Mouse (Mus musculus): Measurements from ENCODE around the gene Hs6st1. TPM values are rescaled to one million over a fixed set of nuclear protein-coding genes. Genes with fewer than 3 reads are reported as not detected.
"Not testable (repeated sequence)": the region's sequence is repeated elsewhere in the genome, so short reads cannot be mapped to it uniquely, and the experiment has no call there.

Hs6st1 gene
- 10 to 100 TPM; 23.0 to 23.1 TPM for total RNA-seq (2021)

DNA sequence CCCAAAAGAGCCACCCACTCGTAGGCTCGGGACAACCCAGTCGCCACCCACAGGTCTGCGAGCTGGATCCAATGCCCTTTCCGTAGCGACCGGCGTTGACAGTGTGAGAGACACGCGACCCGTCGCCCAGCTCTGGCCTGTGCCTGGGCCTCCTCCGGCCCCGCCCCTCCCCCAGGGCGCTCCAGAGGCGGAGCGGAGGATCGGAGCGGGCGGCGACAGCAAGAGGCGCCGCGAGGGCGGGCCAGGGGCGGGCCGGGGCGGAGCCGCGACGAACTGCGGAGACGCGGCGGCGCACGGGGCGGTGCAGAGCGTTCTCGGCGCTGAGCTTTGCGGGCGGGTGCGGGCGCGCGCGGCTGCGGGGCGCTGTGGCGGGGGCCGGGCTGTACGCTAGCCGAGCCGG is at the start of gene Hs6st1:
Hs6st1 (plus strand) TSS at position 325 of the 400 bp plus-strand sequence.
- intact Hi-C loops (cut with DNase I) = loop anchor here (2.0 to 10.0 kb wide), 3 partner anchors 67 to 343 kb away; no protein-coding TSS in a partner anchor
- peak; percentile 88 for DNase-seq (ENCODE audit: low spot score)

DNA sequence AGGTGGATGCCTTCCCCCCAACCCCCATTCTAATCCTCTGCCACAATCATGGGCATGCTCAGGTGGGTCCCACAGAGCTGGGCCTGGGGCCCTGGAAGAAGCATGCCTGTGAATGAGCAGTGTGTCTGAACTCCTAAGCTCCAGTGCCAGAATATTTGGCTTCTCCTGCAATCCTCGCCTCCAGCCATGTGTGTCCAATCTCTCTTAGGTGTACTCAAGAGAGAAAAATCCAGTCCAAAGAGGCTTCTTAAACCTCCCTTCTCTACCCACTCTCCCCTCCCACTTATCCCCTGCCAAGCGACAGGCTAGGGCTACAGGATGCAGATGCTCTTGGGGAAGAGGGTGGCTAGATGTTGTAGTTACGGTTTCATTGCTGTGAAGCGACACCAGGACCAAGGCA is 49.6 kb upstream of the Hs6st1 start:
- no peak for DNase-seq (ENCODE audit: low spot score)
- intact Hi-C loops (cut with DNase I) = no loop called here

- no peak for DNase-seq (ENCODE audit: low spot score)
Observed at GRCm38 (mm10) chr1:36019161-36019560, 49.0 kb upstream of the Hs6st1 start.

GRCm38 (mm10) chr1:36020315-36020714 is 47.9 kb upstream of the Hs6st1 start:
- intact Hi-C loops (cut with DNase I) = no loop called here
- DNase-seq (ENCODE audit: low spot score) = no peak

More at GRCm38 (mm10) chr1:36019161-36019560, 49.0 kb upstream of the Hs6st1 start:
- intact Hi-C loops (cut with DNase I) = no loop called here

GRCm38 (mm10) chr1:36030421-36030821 is 37.8 kb upstream of the Hs6st1 start:
- intact Hi-C loops (cut with DNase I) = no loop called here
- peak; percentile 74 for DNase-seq (ENCODE audit: low spot score)

DNA sequence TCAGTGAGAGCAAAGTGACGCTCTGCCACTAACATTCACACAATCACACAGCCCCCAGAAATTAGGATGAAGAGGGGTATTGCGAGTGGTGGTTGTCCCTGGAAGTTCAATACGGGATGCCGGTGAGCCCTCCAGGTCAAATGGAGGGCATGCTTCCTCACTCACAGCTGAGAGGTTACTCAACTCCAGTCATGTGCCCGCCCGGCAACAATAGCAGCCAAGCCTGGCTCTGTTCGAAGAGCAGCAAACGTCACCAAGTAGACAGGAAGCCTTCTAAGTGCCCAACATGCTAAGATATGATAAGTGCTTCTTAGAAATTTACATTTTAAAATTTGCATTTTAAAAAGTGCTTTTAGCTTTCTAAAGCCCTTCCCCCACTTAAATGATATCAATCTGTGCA is 29.4 kb upstream of the Hs6st1 start:
- no peak for DNase-seq (ENCODE audit: low spot score)
- intact Hi-C loops (cut with DNase I) = no loop called here

DNA sequence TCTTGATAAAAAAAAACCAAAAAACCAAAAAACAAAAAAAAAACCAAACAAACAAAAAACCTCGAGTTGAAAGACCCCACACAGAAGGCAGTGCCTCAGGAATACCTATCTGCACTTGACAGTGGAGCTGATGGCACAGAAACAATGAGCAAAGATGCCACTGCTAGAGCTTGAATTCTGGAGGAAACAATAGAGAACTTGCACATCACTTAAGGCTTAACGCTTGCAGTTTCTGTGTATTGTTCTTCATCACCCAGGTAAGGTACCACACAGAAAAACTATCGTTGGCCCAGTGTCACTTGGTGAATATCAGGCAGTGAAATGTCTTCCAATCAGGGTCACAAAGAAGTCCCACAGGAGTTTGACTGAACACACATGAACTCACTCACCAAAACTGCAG is 26.1 kb upstream of the Hs6st1 start:
- intact Hi-C loops (cut with DNase I) = no loop called here
- DNase-seq (ENCODE audit: low spot score) = no peak

DNA sequence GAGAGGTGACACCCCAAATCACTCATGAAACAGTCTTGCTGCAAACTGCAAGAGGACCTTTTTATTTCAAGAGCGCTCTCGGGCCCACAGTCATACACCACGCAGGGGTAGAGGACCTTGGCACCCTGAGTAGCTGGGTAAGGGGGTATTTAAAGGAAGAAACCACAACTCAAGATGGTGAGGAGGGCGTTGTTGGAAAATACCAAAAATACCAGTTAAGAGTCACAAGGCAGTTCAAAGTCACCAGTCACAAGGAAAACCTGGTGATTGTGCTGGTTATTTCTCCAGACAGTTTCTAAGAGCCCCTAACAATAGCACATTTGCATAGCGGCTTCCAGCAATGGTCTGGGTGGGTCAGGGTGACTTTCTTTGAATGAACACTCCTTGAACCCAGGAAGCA is 24.4 kb upstream of the Hs6st1 start:
- intact Hi-C loops (cut with DNase I) = not testable (repeated sequence)

GRCm38 (mm10) chr1:36044288-36044687 is 23.9 kb upstream of the Hs6st1 start:
- DNase-seq (ENCODE audit: low spot score) = no peak
- intact Hi-C loops (cut with DNase I) = no loop called here

More for the DNA sequence above, 24.4 kb upstream of the Hs6st1 start:
- DNase-seq (ENCODE audit: low spot score) = not testable (repeated sequence)

- intact Hi-C loops (cut with DNase I) = no loop called here
- DNase-seq (ENCODE audit: low spot score) = no peak
Observed at GRCm38 (mm10) chr1:36052672-36053071, 15.5 kb upstream of the Hs6st1 start.

DNA sequence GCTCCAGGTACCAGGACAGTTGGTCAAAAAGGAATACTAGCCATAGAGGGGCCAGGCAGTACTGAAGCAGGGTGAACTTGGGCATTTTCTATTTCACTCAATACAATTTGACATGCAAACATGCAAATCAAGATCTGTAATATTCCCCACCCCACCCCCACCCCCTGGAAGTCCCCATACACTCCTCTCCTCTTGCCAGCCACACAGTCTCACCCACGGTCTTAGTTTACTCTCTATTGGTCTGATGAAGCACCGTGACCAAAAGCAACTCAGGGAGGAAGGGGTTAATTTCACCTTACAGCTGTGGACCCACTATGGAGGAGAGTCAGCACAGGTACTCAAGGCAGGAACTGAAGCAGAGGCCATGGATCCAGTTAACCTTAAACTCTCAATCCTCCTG is 14.6 kb upstream of the Hs6st1 start:
- no peak for DNase-seq (ENCODE audit: low spot score)
- intact Hi-C loops (cut with DNase I) = no loop called here

GRCm38 (mm10) chr1:36054182-36054966 is 13.8 kb upstream of the Hs6st1 start:
- DNase-seq (ENCODE audit: low spot score) = no peak
- intact Hi-C loops (cut with DNase I) = no loop called here

DNA sequence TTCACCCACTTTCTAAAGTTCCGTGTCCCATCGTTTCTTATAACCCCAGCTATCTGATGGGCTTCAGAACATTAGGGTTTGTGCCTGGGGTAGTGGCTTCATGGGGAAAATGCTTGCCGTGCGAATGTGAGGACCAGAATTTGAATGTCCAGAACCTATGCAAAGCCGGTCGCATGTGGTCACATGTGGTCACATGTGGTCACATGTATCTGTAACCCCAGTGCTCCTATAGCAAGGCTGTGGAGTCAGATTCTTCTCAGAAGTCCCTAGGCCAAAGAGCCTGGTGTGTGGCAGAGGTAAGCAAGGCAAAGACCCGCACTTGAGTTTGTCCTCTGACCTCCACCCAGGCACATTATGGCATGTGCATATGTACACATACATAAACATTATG is 13.2 kb upstream of the Hs6st1 start:
- no peak for DNase-seq (ENCODE audit: low spot score)
- intact Hi-C loops (cut with DNase I) = no loop called here

DNA sequence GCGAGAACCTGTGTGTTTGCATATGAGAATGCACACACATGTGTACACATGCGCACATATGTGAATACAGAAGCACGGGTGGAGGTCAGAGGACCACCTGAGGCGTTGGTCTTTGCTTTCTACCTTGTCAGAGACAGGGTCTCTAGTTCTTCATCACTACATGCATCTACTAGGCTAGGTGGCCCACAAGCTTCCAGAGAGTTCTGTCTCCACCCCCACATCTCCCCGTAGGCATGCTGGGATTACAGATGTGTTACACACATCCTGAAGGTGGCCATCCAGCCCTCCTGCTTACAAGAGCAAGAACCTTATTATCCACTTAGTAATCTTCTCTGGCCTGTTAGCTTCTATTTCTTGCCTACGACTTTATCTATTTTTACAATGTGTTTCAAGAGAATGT is 8.8 kb upstream of the Hs6st1 start:
- no peak for DNase-seq (ENCODE audit: low spot score)
- intact Hi-C loops (cut with DNase I) = no loop called here

DNA sequence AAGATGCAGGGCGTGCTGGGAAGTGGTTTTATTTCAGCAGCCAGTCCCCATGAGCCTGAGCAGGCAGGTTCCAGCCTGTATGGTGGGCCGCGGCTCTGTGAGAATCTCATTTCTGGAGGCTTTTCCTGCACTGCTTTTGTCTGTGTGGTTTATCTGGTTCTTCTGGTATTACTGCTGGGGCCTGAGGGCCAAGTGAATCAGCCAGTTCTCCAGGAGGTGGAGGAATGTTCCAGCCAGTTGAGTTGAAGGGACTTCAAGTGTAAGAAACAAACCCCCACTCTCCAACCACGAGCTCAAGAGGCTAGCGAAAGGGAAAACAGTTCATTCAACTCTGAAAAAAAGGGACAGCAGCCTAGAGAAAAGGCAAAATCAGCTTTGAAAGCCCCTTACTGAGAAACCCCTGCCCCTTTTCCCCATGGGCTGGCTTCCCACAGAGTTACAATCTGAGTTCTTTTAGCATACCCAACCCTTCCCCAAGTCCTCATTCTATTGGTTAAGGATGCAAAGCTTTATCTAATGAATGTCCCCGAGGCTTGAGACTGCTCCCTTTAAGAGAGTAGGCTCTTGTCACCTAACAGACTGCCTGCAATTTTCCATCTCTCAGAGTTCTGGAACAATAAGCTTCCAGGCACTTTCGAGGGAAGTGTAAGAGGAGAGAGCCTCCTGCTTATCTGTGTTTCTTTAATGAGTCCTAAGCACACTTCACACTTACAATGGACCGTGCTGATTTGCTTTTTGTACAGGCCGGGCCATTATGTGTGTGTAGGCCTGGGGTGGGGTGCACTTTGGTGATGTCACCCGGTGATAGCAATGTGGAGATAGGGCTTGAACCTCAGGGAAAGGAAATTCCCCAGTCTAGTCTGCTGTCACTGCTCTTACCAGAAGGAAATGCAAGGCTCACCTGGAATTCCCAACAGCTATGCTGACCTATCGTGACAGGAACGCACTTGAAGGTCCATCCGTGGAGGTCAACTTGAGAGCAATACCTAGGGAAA is 7.9 kb upstream of the Hs6st1 start:
- intact Hi-C loops (cut with DNase I) = loop anchor here (10.0 kb wide), 1 partner anchor 335 kb away; no protein-coding TSS in a partner anchor
- DNase-seq (ENCODE audit: low spot score) = no peak

DNA sequence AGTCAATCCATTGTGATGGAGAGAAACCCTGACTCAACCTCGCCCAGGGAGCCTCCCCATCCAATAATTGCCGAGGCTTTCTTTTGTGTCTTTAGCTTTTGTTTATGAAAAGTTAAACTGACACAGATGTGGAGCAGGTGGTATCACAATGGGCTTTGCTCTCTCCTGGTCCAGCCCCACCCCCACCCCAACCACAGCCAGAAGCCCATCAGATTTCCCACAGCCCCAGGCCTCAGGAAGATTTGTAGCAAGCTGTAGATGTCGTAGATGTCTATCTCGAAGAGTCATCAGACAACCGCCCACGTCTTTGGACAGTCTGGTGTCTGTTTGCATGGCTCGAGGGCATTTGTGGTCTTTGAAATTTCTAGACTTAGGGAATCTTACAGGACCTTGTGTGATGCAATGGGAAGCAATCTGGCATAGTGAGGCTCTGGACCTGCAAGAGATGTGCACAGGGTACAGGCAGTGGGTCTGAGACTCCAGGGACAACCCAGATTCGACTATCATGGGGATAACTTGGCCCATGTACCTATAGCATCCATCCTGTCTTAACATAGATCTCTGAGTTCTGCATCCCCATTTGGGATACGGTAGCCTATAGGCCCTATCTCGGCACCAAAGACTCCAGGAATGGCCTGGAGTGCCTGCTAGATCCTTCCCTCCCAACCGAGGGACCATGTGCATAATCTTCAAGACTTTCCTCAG is 6.8 kb upstream of the Hs6st1 start:
- intact Hi-C loops (cut with DNase I) = loop anchor here (10.0 kb wide), 1 partner anchor 337 kb away; no protein-coding TSS in a partner anchor
- no peak for DNase-seq (ENCODE audit: low spot score)

DNA sequence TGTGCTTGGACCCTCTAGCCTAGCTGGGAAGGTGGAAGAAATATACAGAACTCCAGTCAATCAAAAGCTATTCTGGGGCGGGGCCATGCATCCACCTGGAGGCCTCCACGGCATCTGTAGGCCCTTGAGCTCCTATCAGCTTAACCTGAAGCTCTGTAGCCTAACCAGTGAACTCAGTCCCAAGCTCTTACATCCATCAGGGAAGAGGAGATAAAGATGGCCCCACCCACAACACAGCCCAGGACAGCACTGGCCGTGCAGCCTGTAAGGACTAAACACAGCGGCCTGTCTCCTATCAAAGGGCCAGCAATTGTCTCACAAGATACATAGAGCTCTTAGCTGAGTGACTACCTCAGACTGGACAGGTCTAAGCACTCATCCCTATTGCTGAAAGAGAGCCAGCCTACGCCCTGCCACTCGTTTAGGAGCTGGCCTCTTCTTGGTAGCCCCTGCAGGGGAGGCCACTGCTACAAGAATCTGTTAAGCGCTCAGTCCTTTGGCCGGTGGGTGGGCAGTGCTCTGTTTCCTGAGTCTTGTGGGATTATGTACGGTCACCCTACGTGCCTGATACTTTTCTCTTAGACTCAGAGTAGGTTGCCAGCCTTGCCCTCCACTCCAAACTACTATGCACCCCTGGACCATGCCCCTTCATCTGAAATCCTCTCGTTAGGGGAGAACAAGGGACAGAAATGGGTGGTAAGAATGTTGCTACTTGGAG is 6.0 kb upstream of the Hs6st1 start:
- no peak for DNase-seq (ENCODE audit: low spot score)
- intact Hi-C loops (cut with DNase I) = loop anchor here (10.0 kb wide), 1 partner anchor 337 kb away; no protein-coding TSS in a partner anchor

GRCm38 (mm10) chr1:36062826-36063640 is 5.2 kb upstream of the Hs6st1 start:
- intact Hi-C loops (cut with DNase I) = loop anchor here (10.0 kb wide), 1 partner anchor 338 kb away; no protein-coding TSS in a partner anchor
- no peak for DNase-seq (ENCODE audit: low spot score)
